Mouse (Mus musculus) small intestine, adult 2 months (tissue): ENCODE data around the gene Mttp.

ENCODE experiments used
- CTCF ChIP-seq: fragments of 200-500 bp; IDR thresholded peaks from 2 replicates; pipeline ENCODE4 v1.5.1; 2012; ENCODE audit warnings: low read depth, mild to moderate bottlenecking, control low read depth, inconsistent platforms, low read length, moderate library complexity, mixed read lengths; ENCODE audit not compliant: insufficient replicate concordance, insufficient read length; ENCODE audit errors: extremely low read depth
- POLR2A ChIP-seq: fragments of 200-500 bp; IDR thresholded peaks from 2 replicates; pipeline ENCODE4 v1.6.1; 2012; ENCODE audit warnings: low read depth, mild to moderate bottlenecking, control low read depth, inconsistent platforms, low read length, moderate library complexity

DNA sequence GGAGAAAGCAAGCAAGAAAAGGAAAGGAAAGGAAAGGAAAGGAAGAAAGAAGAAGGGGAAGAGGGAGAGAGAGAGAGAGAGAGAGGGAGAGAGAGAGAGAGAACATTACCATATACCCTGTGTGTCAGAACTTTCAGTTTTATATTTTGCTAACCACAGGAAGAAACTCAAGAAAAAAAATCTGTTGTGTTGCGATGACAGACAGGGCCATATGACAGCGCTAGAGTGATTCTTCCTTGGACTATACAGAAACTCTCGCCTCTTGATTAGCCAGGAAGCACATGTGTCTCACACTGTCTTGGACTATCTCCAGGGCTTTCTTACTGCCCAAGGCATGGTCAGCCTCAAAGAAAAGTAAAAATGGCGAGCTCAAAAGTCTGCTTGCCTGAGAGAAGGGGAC, 82.1 kb downstream of the Mttp start:
- TF ChIP-seq POLR2A (no peak), CTCF (no peak)
